Comparison of ENCODE assay signal across 8 mouse cellular contexts in the genomic region with DNA sequence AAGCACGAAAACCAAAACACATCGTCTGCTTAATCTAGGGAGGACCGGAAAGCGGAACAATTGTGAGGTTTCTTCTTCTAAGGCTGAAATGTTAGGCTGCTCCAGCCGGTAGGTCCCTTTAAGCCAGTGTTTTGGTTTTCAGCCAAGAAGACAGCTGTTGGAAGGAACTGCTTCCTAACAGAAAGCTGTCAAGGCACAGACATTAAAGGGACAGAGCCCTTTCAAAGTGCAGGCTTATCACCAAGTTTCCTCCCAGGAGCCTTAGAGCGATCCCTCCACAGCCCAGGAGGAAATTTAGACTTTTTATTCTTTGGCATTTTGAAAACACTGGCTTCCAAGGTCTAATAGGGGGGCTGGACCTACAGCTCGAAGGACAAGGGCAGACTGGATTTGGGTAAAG. TPM values are rescaled to one million over a fixed set of nuclear protein-coding genes. Genes with fewer than 3 reads are reported as not detected.
DNase-seq lines count a peak whose midpoint lies in the region; ATAC-seq and TF ChIP-seq lines count a peak whose summit lies in the region.

No protein-coding gene starts in this region.

- peaks cover 3% of the 10 kb centered on the region; the same call in 1 of the 2 replicates for H3K4me1 ChIP-seq in forebrain, embryonic 11.5 days (replicated peaks; ENCODE audit: control insufficient read depth, insufficient read depth, low read length)
- peaks cover 3 to 12% of the 10 kb centered on the region in 2 experiments; a peak in 1 of 4 replicates for H3K4me1 ChIP-seq in heart, embryonic 14.5 days (ENCODE audit: control insufficient read depth in 2 of 2, insufficient read depth in 2 of 2, low read length in 2 of 2)
- H3K4me1 ChIP-seq in liver, embryonic 14.5 days (replicated peaks; ENCODE audit: control insufficient read depth in 2 of 2, insufficient read depth in 2 of 2, low read length in 1 of 2) = no peaks in the 10 kb centered on the region; a peak in 1 of 4 replicates
- peaks cover 5% of the 10 kb centered on the region; the same call in 1 of the 2 replicates for H3K4me1 ChIP-seq in neural tube, embryonic 14.5 days (ENCODE audit: control insufficient read depth, insufficient read depth, low read length)

- TF ChIP-seq EP300 in liver, embryonic 14.5 days (IDR thresholded peaks at IDR 0.05; ENCODE audit: low read depth) = no peak

- 7% methylated on average over 7 of the region's 7 CpGs for WGBS in forebrain, embryonic 11.5 days
- WGBS in heart, embryonic 14.5 days = 2% methylated on average over 7 of the region's 7 CpGs
- 9% methylated on average over 7 of the region's 7 CpGs for WGBS in liver, embryonic 14.5 days (ENCODE audit: insufficient replicate concordance)
- WGBS in neural tube, embryonic 14.5 days = 3% methylated on average over 7 of the region's 7 CpGs

- no peaks in the 10 kb centered on the region for H3K9me3 ChIP-seq in forebrain, embryonic 11.5 days (ENCODE audit: control insufficient read depth, low read length)
- H3K9me3 ChIP-seq in heart, embryonic 14.5 days (ENCODE audit: control insufficient read depth, low read length) = no peaks in the 10 kb centered on the region
- H3K9me3 ChIP-seq in liver, embryonic 14.5 days (ENCODE audit: control insufficient read depth, low read length) = no peaks in the 10 kb centered on the region
- H3K9me3 ChIP-seq in neural tube, embryonic 14.5 days (ENCODE audit: control insufficient read depth, low read length) = no peaks in the 10 kb centered on the region

- H3K9ac ChIP-seq in forebrain, embryonic 11.5 days (ENCODE audit: low read length) = peak overlapping the region; percentile 79
- H3K9ac ChIP-seq in heart, embryonic 14.5 days (ENCODE audit: low read length) = peak overlapping the region; percentile 95
- no peak overlapping the region for H3K9ac ChIP-seq in liver, embryonic 14.5 days (replicated peaks)
- peak overlapping the region; percentile 63 for H3K9ac ChIP-seq in neural tube, embryonic 14.5 days (replicated peaks; ENCODE audit: low read depth, low read length)

- H3K36me3 ChIP-seq in forebrain, embryonic 11.5 days (ENCODE audit: control insufficient read depth, insufficient read depth, low read length) = peaks cover 9% of the 10 kb centered on the region; the same call in 1 of the 2 replicates
- peaks cover 38% of the 10 kb centered on the region for H3K36me3 ChIP-seq in heart, embryonic 14.5 days (ENCODE audit: control insufficient read depth, insufficient read depth, low read length)
- H3K36me3 ChIP-seq in liver, embryonic 14.5 days (replicated peaks; ENCODE audit: control insufficient read depth, insufficient read depth, low read depth) = no peaks in the 10 kb centered on the region
- H3K36me3 ChIP-seq in neural tube, embryonic 14.5 days (ENCODE audit: control insufficient read depth, insufficient read depth, low read length) = peaks cover 13% of the 10 kb centered on the region; the same call in 1 of the 2 replicates

- no peak for TF ChIP-seq CTCF in liver, embryonic 14.5 days (IDR thresholded peaks at IDR 0.05; ENCODE audit: low read depth)

- no peak for ATAC-seq in forebrain, embryonic 11.5 days (replicated peaks; ENCODE audit: low FRiP score)
- peak; percentile 37; the same call in 1 of the 2 replicates for ATAC-seq in heart, embryonic 14.5 days (ENCODE audit: insufficient number of reproducible peaks, insufficient read depth, low FRiP score, low read depth)
- ATAC-seq in liver, embryonic 14.5 days (ENCODE audit: insufficient read depth) = no peak
- no peak for ATAC-seq in neural tube, embryonic 14.5 days (ENCODE audit: low read depth)

- H3K27me3 ChIP-seq in forebrain, embryonic 11.5 days (ENCODE audit: control insufficient read depth, insufficient read depth, low read length) = no peaks in the 10 kb centered on the region
- no peaks in the 10 kb centered on the region for H3K27me3 ChIP-seq in heart, embryonic 14.5 days (ENCODE audit: control insufficient read depth, insufficient read depth, low read length)
- H3K27me3 ChIP-seq in liver, embryonic 14.5 days (ENCODE audit: control insufficient read depth, insufficient read depth, low read length) = peaks cover 60% of the 10 kb centered on the region
- H3K27me3 ChIP-seq in neural tube, embryonic 14.5 days (ENCODE audit: control insufficient read depth, insufficient read depth, low read length) = no peaks in the 10 kb centered on the region

- DNase-seq in B cell, adult 2 months = peak; percentile 2
- DNase-seq in adrenal gland, adult 2 months = peak; percentile 64
- DNase-seq in forebrain, embryonic 11.5 days (ENCODE audit: low spot score) = no peak
- peak; percentile 80 for DNase-seq in kidney, postnatal 10 days
- DNase-seq in liver, embryonic 14.5 days (ENCODE audit: low read depth in 3 of 3, low spot score in 3 of 3) = no peak
- no peak for DNase-seq in T-cell, adult 2 months (ENCODE audit: low spot score)

- H3K4me2 ChIP-seq in forebrain, embryonic 11.5 days (ENCODE audit: low read depth, low read length, severe bottlenecking) = peak overlapping the region; percentile 64
- H3K4me2 ChIP-seq in heart, embryonic 14.5 days (ENCODE audit: low read length) = peak overlapping the region; percentile 94
- peak overlapping the region; percentile 76 for H3K4me2 ChIP-seq in liver, embryonic 14.5 days (ENCODE audit: low read depth)
- H3K4me2 ChIP-seq in neural tube, embryonic 14.5 days (ENCODE audit: low read depth, low read length) = peak overlapping the region; percentile 77

- H3K4me3 ChIP-seq in forebrain, embryonic 11.5 days (ENCODE audit: low read depth, low read length) = peak overlapping the region; percentile 74
- peak overlapping the region; percentile 86 to 87 for H3K4me3 ChIP-seq in heart, embryonic 14.5 days (ENCODE audit: control insufficient read depth in 1 of 2, insufficient read depth in 1 of 2, low read depth in 1 of 2, low read length in 2 of 2)
- H3K4me3 ChIP-seq in liver, embryonic 14.5 days (ENCODE audit: insufficient read depth in 1 of 2, low read depth in 2 of 2, low read length in 2 of 2) = peak overlapping the region; percentile 60 to 69
- H3K4me3 ChIP-seq in neural tube, embryonic 14.5 days (ENCODE audit: low read depth, low read length) = peak overlapping the region; percentile 66

- H3K27ac ChIP-seq in forebrain, embryonic 11.5 days (ENCODE audit: low read depth, low read length) = peak overlapping the region; percentile 96
- peak overlapping the region; percentile 39 to 86 for H3K27ac ChIP-seq in heart, embryonic 14.5 days (replicated peaks in 1 of 2; ENCODE audit: control insufficient read depth in 1 of 2, insufficient read depth in 1 of 2, low read depth in 2 of 2, low read length in 2 of 2)
- H3K27ac ChIP-seq in liver, embryonic 14.5 days = no peak overlapping the region
- peak overlapping the region; percentile 80 for H3K27ac ChIP-seq in neural tube, embryonic 14.5 days (ENCODE audit: low read depth, low read length)

RNA-seq across cellular contexts. Expression of a gene that starts 3.4 kb away (rescaled TPM):
- total RNA-seq in adrenal gland, adult 2 months (2021) = 1 to 10 TPM; 6.1 to 9.6 TPM
- polyA plus RNA-seq in adrenal gland, adult 2 months (2012; rRNA removed) = 3.8 and 5.8 TPM in 2 replicates
- 144 and 155 TPM in 2 replicates for polyA plus RNA-seq in forebrain, embryonic 11.5 days (2014; fragmentation: Nextera tagmentation; extraction: Ambion mirVana)
- 36.1 and 38.2 TPM in 2 replicates for polyA plus RNA-seq in heart, embryonic 14.5 days (2014; fragmentation: Nextera tagmentation; extraction: Ambion mirVana)
- polyA plus RNA-seq in liver, embryonic 14.5 days (2012; rRNA removed) = 2.4 and 2.9 TPM in 2 replicates
- 3.9 and 4.4 TPM in 2 replicates for polyA plus RNA-seq in liver, embryonic 14.5 days (2014; fragmentation: Nextera tagmentation; extraction: Ambion mirVana)
- 38.6 and 48.1 TPM in 2 replicates for polyA plus RNA-seq in neural tube, embryonic 14.5 days (2014; fragmentation: Nextera tagmentation; extraction: Ambion mirVana)

Comparison
In these comparisons a context has a peak if more than half of its experiments do, and no peak if none do; other contexts are left out.
1. DNase-seq: peak in B cell, adult 2 months (2 of 2), adrenal gland, adult 2 months (single experiment) and kidney, postnatal 10 days (single experiment); none in forebrain, embryonic 11.5 days (single experiment), liver, embryonic 14.5 days (0 of 3) and T-cell, adult 2 months (single experiment).
2. Peak in every context shown above with its lines, with median percentiles within 50 percentile points of each other: H3K4me2 ChIP-seq and H3K4me3 ChIP-seq.